Mouse (Mus musculus): ENCODE data around the gene Tas2r115. TPM values are rescaled to one million over a fixed set of nuclear protein-coding genes. Genes with fewer than 3 reads are reported as not detected.

The Tas2r115 gene
- not detected for polyA plus RNA-seq (2017; shearing (Covaris generic))

DNA sequence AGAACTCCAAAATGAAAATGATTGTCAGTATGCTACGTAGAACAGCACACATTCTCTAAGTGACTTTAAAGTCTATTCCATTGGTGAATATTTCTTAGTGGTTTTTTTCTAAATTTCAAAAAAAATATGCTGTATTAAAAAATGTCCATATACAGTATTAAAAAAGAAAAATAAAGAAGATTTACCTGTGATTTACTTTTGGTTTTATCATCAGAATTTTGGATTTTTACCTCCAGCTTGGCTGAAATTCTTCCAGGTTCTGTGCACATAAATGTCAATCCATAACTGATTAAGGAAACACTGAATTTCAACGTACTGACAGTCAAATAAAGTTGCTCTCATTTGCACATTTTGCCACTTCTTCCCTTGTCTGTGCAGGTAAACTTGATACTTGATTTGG lies at the start of gene Tas2r115:
Gene Tas2r115 (minus strand): TSS at position 101 of the 400 bp plus-strand sequence.

DNA sequence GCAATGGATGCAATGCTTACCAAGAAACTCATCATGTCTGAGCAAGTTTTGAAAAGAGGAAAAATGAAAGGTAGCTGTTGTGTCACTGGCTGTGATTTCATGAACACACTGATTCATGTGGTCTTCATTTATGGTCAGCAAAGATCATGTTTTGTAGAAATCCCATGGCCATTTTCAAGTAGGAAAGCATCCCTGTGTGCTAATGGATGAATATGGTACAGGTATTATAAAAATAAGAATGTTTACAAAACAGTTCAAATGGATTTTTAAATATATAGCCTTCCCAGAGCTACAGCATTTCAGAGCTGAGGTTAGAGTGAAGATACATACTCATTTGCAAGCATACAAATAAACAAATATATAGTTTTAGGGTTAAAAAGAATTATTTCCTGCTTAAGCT lies 40.2 kb upstream of the Tas2r115 start, which contains the start of gene Tas2r136:
Gene Tas2r136 (minus strand): TSS at position 101 of the 400 bp plus-strand sequence.

DNA sequence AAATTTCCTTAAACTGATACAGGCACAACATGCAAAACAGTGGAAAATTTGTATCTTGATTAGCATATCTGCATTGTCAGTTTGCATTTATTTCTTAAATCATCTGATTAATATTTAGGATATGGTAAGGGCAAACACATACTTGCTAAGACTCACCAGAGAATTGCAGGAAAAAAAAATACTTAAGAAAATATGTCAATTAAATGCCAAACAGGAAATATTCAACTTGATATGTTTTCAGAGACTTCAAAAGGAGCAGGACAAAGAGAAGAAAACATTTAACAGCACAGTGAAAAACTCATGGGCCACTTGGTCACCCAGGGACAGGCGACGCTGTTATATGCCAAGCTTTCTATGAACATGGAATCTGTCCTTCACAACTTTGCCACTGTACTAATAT lies 24.0 kb upstream of the Tas2r115 start, which contains the start of gene Tas2r102:
Gene Tas2r102 (plus strand): TSS at position 301 of the 400 bp plus-strand sequence.

DNA sequence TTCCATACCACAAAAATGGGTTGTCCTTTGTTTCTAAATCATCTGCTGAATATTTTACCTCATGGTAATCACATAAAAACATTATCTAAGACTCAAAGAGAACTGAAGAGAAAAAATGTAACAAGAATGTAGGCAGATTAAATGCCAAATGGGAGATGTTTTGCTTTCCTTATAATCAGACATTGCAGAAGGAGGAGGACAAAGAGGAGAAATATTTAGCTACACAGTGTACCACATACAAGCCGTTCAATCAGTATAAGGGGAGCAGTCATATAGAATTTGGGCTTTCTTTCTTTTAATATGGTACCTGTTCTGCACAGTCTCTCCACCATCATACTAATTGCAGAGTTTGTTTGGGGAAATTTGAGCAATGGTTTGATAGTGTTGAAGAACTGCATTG lies 16.6 kb upstream of the Tas2r115 start, which contains the start of gene Tas2r124:
Gene Tas2r124 (plus strand): TSS at position 301 of the 400 bp plus-strand sequence.

DNA sequence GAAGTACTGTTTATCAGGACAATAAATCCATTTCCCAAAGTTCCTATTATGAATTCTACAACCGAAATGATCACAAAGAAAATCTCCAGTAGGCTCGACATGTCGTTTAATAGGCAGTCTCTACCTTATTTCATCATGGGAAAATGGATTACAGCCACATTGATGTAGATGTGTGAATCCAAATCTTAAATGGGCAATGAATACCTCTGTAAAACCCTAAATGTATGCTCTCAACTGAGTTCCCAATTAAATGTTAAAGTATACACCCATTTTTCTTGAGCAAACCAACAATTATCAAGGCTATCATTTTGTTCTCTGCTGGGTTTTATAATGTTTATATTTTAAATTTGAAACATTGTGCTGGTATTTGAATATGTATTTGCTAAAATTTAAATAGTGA lies 26.0 kb downstream of the Tas2r115 start, which contains the start of gene Tas2r122:
Gene Tas2r122 (minus strand): TSS at position 101 of the 400 bp plus-strand sequence.

DNA sequence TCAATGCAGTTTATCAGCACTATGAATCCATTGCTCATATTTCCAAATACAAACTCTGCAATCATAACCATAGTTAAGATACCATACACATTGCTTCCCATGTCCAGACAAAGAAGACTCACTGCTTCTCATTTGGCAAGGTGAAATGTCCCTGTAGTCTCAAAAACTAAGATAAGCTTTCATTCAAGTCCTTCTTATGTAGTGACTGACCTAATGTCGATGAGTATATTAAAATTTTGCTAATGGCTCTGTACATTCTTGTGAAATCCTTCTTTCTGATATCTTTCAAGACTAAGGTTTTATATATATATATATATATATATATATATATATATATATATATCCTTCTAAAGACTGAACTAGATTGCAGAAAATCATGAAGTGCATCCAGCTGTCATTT lies 36.9 kb downstream of the Tas2r115 start, which contains the start of gene Tas2r121:
Gene Tas2r121 (minus strand): TSS at position 101 of the 400 bp plus-strand sequence.

Other genes with a start within 250 kb of the Tas2r115 start
- gene Prh1, start 168.2 kb downstream of the Tas2r115 start, polyA plus RNA-seq (2017; shearing (Covaris generic)), result not detected
- gene Prp2, start 142.1 kb downstream of the Tas2r115 start, polyA plus RNA-seq (2017; shearing (Covaris generic)), result not detected
- gene A630073D07Rik, start 86.5 kb downstream of the Tas2r115 start, polyA plus RNA-seq (2017; shearing (Covaris generic)), result not detected
- not detected for gene Tas2r120, start 81.1 kb downstream of the Tas2r115 start, polyA plus RNA-seq (2017; shearing (Covaris generic))
- not detected for gene Tas2r121, start 37.0 kb downstream of the Tas2r115 start, polyA plus RNA-seq (2017; shearing (Covaris generic))
- not detected for gene Tas2r122, start 26.1 kb downstream of the Tas2r115 start, polyA plus RNA-seq (2017; shearing (Covaris generic))
- gene Tas2r124, start 16.7 kb upstream of the Tas2r115 start, polyA plus RNA-seq (2017; shearing (Covaris generic)), result not detected
- not detected for gene Tas2r102, start 24.1 kb upstream of the Tas2r115 start, polyA plus RNA-seq (2017; shearing (Covaris generic))
- not detected for gene Tas2r136, start 40.1 kb upstream of the Tas2r115 start, polyA plus RNA-seq (2017; shearing (Covaris generic))
- gene Tas2r117, start 64.8 kb upstream of the Tas2r115 start, polyA plus RNA-seq (2017; shearing (Covaris generic)), result not detected
- not detected for gene Tas2r123, start 109.1 kb upstream of the Tas2r115 start, polyA plus RNA-seq (2017; shearing (Covaris generic))
- not detected for gene Tas2r116, start 117.4 kb upstream of the Tas2r115 start, polyA plus RNA-seq (2017; shearing (Covaris generic))
- gene Tas2r110, start 130.0 kb upstream of the Tas2r115 start, polyA plus RNA-seq (2017; shearing (Covaris generic)), result not detected
- gene Tas2r113, start 155.0 kb upstream of the Tas2r115 start, polyA plus RNA-seq (2017; shearing (Covaris generic)), result not detected
- gene Tas2r125, start 171.6 kb upstream of the Tas2r115 start, polyA plus RNA-seq (2017; shearing (Covaris generic)), result not detected
- gene Tas2r129, start 213.1 kb upstream of the Tas2r115 start, polyA plus RNA-seq (2017; shearing (Covaris generic)), result not detected
- not detected for gene Tas2r131, start 219.9 kb upstream of the Tas2r115 start, polyA plus RNA-seq (2017; shearing (Covaris generic))
- not detected for gene Tas2r109, start 242.9 kb upstream of the Tas2r115 start, polyA plus RNA-seq (2017; shearing (Covaris generic))

Measured in activated CD4-positive, CD25-positive, alpha-beta regulatory T cell, adult 9 weeks (primary cell).